Mouse (Mus musculus) CH12.LX (cell line): ENCODE measurements at regions not wholly inside any gene's neighbourhood (a gene's known extent, or its start where the extent isn't known, plus 50 kb on each side); places are given as distances from the start of the nearest gene placed in this dataset.

Source experiments
- CTCF ChIP-seq, 2 experiments: IDR thresholded peaks in 1 of 2; conservative IDR thresholded peaks in 1 of 2; 2 replicates each; pipeline ENCODE4 v1.5.1; 2011 to 2012; ENCODE audit warnings: low read depth in 2 of 2, low read length in 2 of 2, improper control_type of control experiment in 1 of 2, inconsistent platforms in 1 of 2, mild to moderate bottlenecking in 1 of 2, moderate library complexity in 1 of 2
- EP300 ChIP-seq: IDR thresholded peaks from 2 replicates; pipeline ENCODE4 v1.6.1; 2011; ENCODE audit warnings: low read length, improper control_type of control experiment
- HCFC1 ChIP-seq: IDR thresholded peaks from 2 replicates; pipeline ENCODE4 v1.6.1; 2012; ENCODE audit warnings: low read depth, mild to moderate bottlenecking, inconsistent platforms, low read length, improper control_type of control experiment
- TCF12 ChIP-seq: IDR thresholded peaks from 2 replicates; pipeline ENCODE4 v1.6.1; 2014; ENCODE audit warnings: low read depth, mild to moderate bottlenecking, inconsistent platforms, low read length, improper control_type of control experiment

- TF ChIP-seq CTCF (conservative IDR thresholded peaks at IDR 0.05 in 1 of 2, IDR thresholded peaks at IDR 0.05 in 1 of 2; ENCODE audit: low read depth in 2 of 2, low read length in 2 of 2) (no peak), HCFC1 (no peak), EP300 (no peak), TCF12 (no peak)
These were observed 585.8 kb downstream of the Tmem114 start for GRCm38 (mm10) chr16:7839139-7839538.
